Mouse (Mus musculus): ENCODE data around the gene Tmem236. TPM values are rescaled to one million over a fixed set of nuclear protein-coding genes. Genes with fewer than 3 reads are reported as not detected.

The Tmem236 gene
- total and polyA plus RNA-seq, 3 experiments = 0.05 TPM; not detected in 2

GRCm38 (mm10) chr2:14236920-14237319 is 62.6 kb downstream of the Tmem236 start:
- Histone ChIP-seq H3K79me2 (replicated peaks; ENCODE audit: control insufficient read depth, extremely low read depth, insufficient read depth, poor library complexity, severe bottlenecking) (no peaks in the 10 kb centered on the region), H3K4me1 (ENCODE audit: control insufficient read depth in 1 of 2, insufficient read depth in 2 of 2) (peaks cover 0 to 18% of the 10 kb centered on the region in 2 experiments; a peak in 2 of 4 replicates), H3K9me3 (replicated peaks; ENCODE audit: low read length) (no peaks in the 10 kb centered on the region), H3K27me3 (replicated peaks) (no peaks in the 10 kb centered on the region), H3K9ac (ENCODE audit: insufficient read depth, low read depth) (no peak overlapping the region), H3K4me3 (replicated peaks in 1 of 3; ENCODE audit: low read depth in 2 of 3, low read length in 2 of 3, poor library complexity in 1 of 3) (no peak overlapping the region), H3K4me2 (ENCODE audit: insufficient read depth, low read depth, poor library complexity, severe bottlenecking) (no peak overlapping the region), H3K36me3 (replicated peaks in 1 of 2; ENCODE audit: control insufficient read depth in 1 of 2, insufficient read depth in 1 of 2, low read length in 1 of 2) (no peaks in the 10 kb centered on the region), H3K27ac (ENCODE audit: insufficient read depth, low read depth) (no peak overlapping the region)
- in situ Hi-C loops (cut with MboI; ENCODE audit: low pct_ligation_motif_present, low pct_unique_long_range_greater_than_20kb, low sequenced_read_pairs) = no loop called here
- DNase-seq (ENCODE audit: extremely low read depth) = no peak
- TF ChIP-seq MAX (IDR thresholded peaks at IDR 0.05; ENCODE audit: low read length) (no peak), RCOR1 (conservative IDR thresholded peaks at IDR 0.05; ENCODE audit: low read depth, low read length) (no peak), MYC (IDR thresholded peaks at IDR 0.05; ENCODE audit: low read depth, low read length) (no peak), IRF4 (IDR thresholded peaks at IDR 0.05; ENCODE audit: low read depth, low read length) (no peak), ZMIZ1 (IDR thresholded peaks at IDR 0.05; ENCODE audit: low read depth, low read length) (no peak), HCFC1 (IDR thresholded peaks at IDR 0.05; ENCODE audit: low read depth, low read length) (no peak), ELF1 (IDR thresholded peaks at IDR 0.05; ENCODE audit: low read depth, low read length) (no peak), GABPA (IDR thresholded peaks at IDR 0.05; ENCODE audit: insufficient replicate concordance, low read depth, low read length) (no peak), NELFE (IDR thresholded peaks at IDR 0.05; ENCODE audit: low read depth, low read length) (no peak), ZC3H11A (IDR thresholded peaks at IDR 0.05; ENCODE audit: low read depth, low read length) (no peak), MAFK (IDR thresholded peaks at IDR 0.05; ENCODE audit: insufficient replicate concordance, low read length) (no peak), BHLHE40 (IDR thresholded peaks at IDR 0.05; ENCODE audit: low read depth, low read length) (no peak), USF1 (IDR thresholded peaks at IDR 0.05; ENCODE audit: low read depth, low read length) (no peak), NRF1 (IDR thresholded peaks at IDR 0.05; ENCODE audit: low read depth, low read length) (no peak), MAZ (IDR thresholded peaks at IDR 0.05; ENCODE audit: low read depth, low read length) (no peak), USF2 (conservative IDR thresholded peaks at IDR 0.05; ENCODE audit: low read depth, low read length) (no peak)
- dilution Hi-C loops (cut with MboI; ENCODE audit: extremely low pct_ligation_motif_present, extremely low pct_unique_long_range_greater_than_20kb, low sequenced_read_pairs) = no loop called here

DNA sequence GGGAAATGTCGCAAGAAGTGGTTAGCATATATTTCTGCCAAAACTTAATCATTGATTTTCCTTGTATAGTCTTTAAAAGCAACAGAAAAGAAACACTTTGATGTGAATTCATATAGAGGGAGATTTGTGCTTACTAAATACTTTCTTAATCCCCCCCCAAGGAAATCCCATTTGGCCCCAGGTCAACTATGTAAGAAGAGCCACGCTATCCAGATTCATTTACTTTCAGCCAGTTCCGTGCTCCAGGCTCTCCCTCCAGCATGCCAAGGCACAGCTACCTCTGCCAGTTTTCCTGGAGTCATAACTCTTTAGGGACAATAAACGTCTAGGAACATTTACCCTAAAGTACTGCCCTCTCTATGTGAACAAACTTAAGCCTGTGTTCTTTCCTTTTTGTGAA is 63.4 kb downstream of the Tmem236 start:
- H3K36me3 ChIP-seq (replicated peaks in 1 of 2; ENCODE audit: control insufficient read depth in 1 of 2, insufficient read depth in 1 of 2, low read length in 1 of 2) = no peaks in the 10 kb centered on the region
- H3K9ac ChIP-seq (ENCODE audit: insufficient read depth, low read depth) = no peak overlapping the region
- in situ Hi-C loops (cut with MboI; ENCODE audit: low pct_ligation_motif_present, low pct_unique_long_range_greater_than_20kb, low sequenced_read_pairs) (no loop called here), dilution Hi-C loops (cut with MboI; ENCODE audit: extremely low pct_ligation_motif_present, extremely low pct_unique_long_range_greater_than_20kb, low sequenced_read_pairs) (no loop called here)
- H3K27me3 ChIP-seq (replicated peaks) = no peaks in the 10 kb centered on the region
- H3K4me3 ChIP-seq (replicated peaks in 1 of 3; ENCODE audit: low read depth in 2 of 3, low read length in 2 of 3, poor library complexity in 1 of 3) = no peak overlapping the region
- no peak overlapping the region for H3K4me2 ChIP-seq (ENCODE audit: insufficient read depth, low read depth, poor library complexity, severe bottlenecking)
- TF ChIP-seq TCF12 (IDR thresholded peaks at IDR 0.05; ENCODE audit: low read depth, low read length) (no peak), JUN (IDR thresholded peaks at IDR 0.05; ENCODE audit: insufficient read depth, low read depth, low read length) (no peak), RAD21 (IDR thresholded peaks at IDR 0.05; ENCODE audit: low read depth, low read length) (no peak), CTCF (conservative IDR thresholded peaks at IDR 0.05 in 1 of 2, IDR thresholded peaks at IDR 0.05 in 1 of 2; ENCODE audit: low read depth in 2 of 2, low read length in 2 of 2) (no peak), UBTF (IDR thresholded peaks at IDR 0.05; ENCODE audit: low read depth, low read length) (no peak), SMC3 (IDR thresholded peaks at IDR 0.05; ENCODE audit: low read depth, low read length) (no peak), POLR2AphosphoS2 (IDR thresholded peaks at IDR 0.05; ENCODE audit: low read depth, low read length) (no peak), USF2 (conservative IDR thresholded peaks at IDR 0.05; ENCODE audit: low read depth, low read length) (no peak), ETS1 (conservative IDR thresholded peaks at IDR 0.05; ENCODE audit: low read depth, low read length) (no peak), MXI1 (IDR thresholded peaks at IDR 0.05; ENCODE audit: low read depth, low read length) (no peak)
- no peaks in the 10 kb centered on the region for H3K9me3 ChIP-seq (replicated peaks; ENCODE audit: low read length)
- H3K4me1 ChIP-seq (ENCODE audit: control insufficient read depth in 1 of 2, insufficient read depth in 2 of 2) = peaks cover 0 to 18% of the 10 kb centered on the region in 2 experiments; a peak in 2 of 4 replicates
- no peaks in the 10 kb centered on the region for H3K79me2 ChIP-seq (replicated peaks; ENCODE audit: control insufficient read depth, extremely low read depth, insufficient read depth, poor library complexity, severe bottlenecking)
- no peak for DNase-seq (ENCODE audit: extremely low read depth)
- no peak overlapping the region for H3K27ac ChIP-seq (ENCODE audit: insufficient read depth, low read depth)
